Mouse (Mus musculus) fibroblast of lung, adult 2 months (primary cell): Measurements from ENCODE around the gene Foxn2.
"Not testable (repeated sequence)": the region's sequence is repeated elsewhere in the genome, so short reads cannot be mapped to it uniquely, and the experiment has no call there.

ENCODE experiments used
- DNase-seq: peaks from one replicate; pipeline ENCODE4 v3.0.0-alpha.2; 2011; ENCODE audit warnings: low read depth

Foxn2 gene

GRCm38 (mm10) chr17:88440285-88441000 lies at the start of gene Foxn2:
TSS of gene Foxn2 (plus strand) at chr17:88440711.
- DNase-seq, result peak; percentile 53

- DNase-seq, result no peak
Observed at GRCm38 (mm10) chr17:88397501-88397900, 43.0 kb upstream of the Foxn2 start.

GRCm38 (mm10) chr17:88398090-88398489 lies 42.4 kb upstream of the Foxn2 start:
- no peak for DNase-seq

GRCm38 (mm10) chr17:88398854-88399253 lies 41.7 kb upstream of the Foxn2 start:
- DNase-seq, result no peak

GRCm38 (mm10) chr17:88400122-88400521 lies 40.4 kb upstream of the Foxn2 start:
- no peak for DNase-seq

GRCm38 (mm10) chr17:88400702-88401475 lies 39.6 kb upstream of the Foxn2 start:
- no peak for DNase-seq

- DNase-seq, result no peak
Observed at GRCm38 (mm10) chr17:88403269-88403668, 37.2 kb upstream of the Foxn2 start.

GRCm38 (mm10) chr17:88404471-88404870 lies 36.0 kb upstream of the Foxn2 start:
- DNase-seq, result no peak

- no peak for DNase-seq
Observed at GRCm38 (mm10) chr17:88405076-88405475, 35.4 kb upstream of the Foxn2 start.

- no peak for DNase-seq
Observed at GRCm38 (mm10) chr17:88409706-88410105, 30.8 kb upstream of the Foxn2 start.

- no peak for DNase-seq
Observed at GRCm38 (mm10) chr17:88413155-88413836, 27.2 kb upstream of the Foxn2 start.

- no peak for DNase-seq
Observed at GRCm38 (mm10) chr17:88420426-88420825, 20.1 kb upstream of the Foxn2 start.

GRCm38 (mm10) chr17:88421246-88421645 lies 19.3 kb upstream of the Foxn2 start:
- no peak for DNase-seq

- no peak for DNase-seq
Observed at GRCm38 (mm10) chr17:88430719-88431118, 9.8 kb upstream of the Foxn2 start.

- no peak for DNase-seq
Observed at GRCm38 (mm10) chr17:88431486-88431885, 9.0 kb upstream of the Foxn2 start.

- no peak for DNase-seq
Observed at GRCm38 (mm10) chr17:88431987-88432386, 8.5 kb upstream of the Foxn2 start.

- DNase-seq, result no peak
Observed at GRCm38 (mm10) chr17:88435322-88435721, 5.2 kb upstream of the Foxn2 start.

- DNase-seq, result no peak
Observed at GRCm38 (mm10) chr17:88436284-88436683, 4.2 kb upstream of the Foxn2 start.

- DNase-seq, result not testable (repeated sequence)
Observed at GRCm38 (mm10) chr17:88436749-88437148, 3.8 kb upstream of the Foxn2 start.

- DNase-seq, result no peak
Observed at GRCm38 (mm10) chr17:88437391-88437790, 3.1 kb upstream of the Foxn2 start.

GRCm38 (mm10) chr17:88439536-88440050 lies 918 bp upstream of the Foxn2 start:
- DNase-seq, result no peak

GRCm38 (mm10) chr17:88441001-88441431 lies 505 bp downstream of the Foxn2 start:
- DNase-seq, result no peak
